Mouse (Mus musculus): ENCODE results near the gene Kcnh4. TPM values are rescaled to one million over a fixed set of nuclear protein-coding genes. Genes with fewer than 3 reads are reported as not detected.

The Kcnh4 gene
- polyA plus RNA-seq, 1 experiment from 2014 or later = not detected

- H3K9me3 ChIP-seq = no peaks in the 10 kb centered on the region
- no peak overlapping the region for H3K27ac ChIP-seq (replicated peaks)
- 0 out of 2 replicates have a peak, but pooled peaks cover 8% of the 10 kb centered on the region for H3K27me3 ChIP-seq (replicated peaks)
- no peak overlapping the region for H3K4me3 ChIP-seq
- WGBS = 88% methylated on average over 23 of the region's 23 CpGs
- H3K9ac ChIP-seq = no peak overlapping the region
- peaks cover 17% of the 10 kb centered on the region for H3K4me1 ChIP-seq
- H3K4me2 ChIP-seq = no peak overlapping the region
- peaks cover 61% of the 10 kb centered on the region for H3K36me3 ChIP-seq
- ATAC-seq (ENCODE audit: extremely low read depth, insufficient number of reproducible peaks, low FRiP score, low TSS enrichment) = no peak
Observed at GRCm38 (mm10) chr11:100705095-100705747, 54.5 kb downstream of the Kcnh4 start.

DNA sequence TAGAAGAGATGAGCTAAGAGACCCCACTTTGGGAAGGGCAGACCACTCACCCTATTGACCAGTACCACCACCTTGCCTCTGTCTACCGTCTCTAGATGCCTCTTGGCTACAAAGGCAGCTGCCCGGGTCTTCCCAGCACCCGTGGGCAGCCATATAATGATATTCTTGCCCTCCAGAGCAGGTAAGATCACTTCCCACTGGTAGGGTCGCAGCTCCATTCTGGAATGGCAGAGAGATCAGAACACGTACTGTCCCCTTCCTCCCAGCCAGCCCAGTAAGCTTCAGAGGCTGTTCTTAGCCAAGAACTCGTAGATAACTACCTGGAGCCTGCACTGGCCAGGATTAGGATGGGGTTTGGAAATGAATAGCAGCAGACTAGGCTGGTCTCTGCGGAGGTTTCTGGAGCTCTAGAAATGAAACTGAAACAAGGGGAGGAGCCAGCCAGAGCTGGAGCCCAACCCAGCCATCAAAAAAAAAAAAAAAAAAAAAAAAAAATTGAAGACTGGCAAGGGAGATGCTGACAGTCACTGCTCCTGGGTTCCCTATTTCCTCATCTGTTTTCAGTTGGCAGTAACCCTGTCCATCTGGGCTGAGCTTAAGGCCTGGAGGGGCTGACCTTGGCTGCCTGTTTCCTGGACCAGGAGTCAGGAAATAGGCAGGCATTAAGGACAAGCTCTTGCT, 55.8 kb downstream of the Kcnh4 start, which contains the start of gene Dhx58:
TSS of gene Dhx58 (minus strand) at position 421 of the 681 bp plus-strand sequence.
- Histone ChIP-seq H3K9ac (peak within 1 kb of the TSS; percentile 72; the same call in 1 of the 2 replicates), H3K36me3 (peaks cover 49% of the 10 kb centered on the region), H3K4me1 (peaks cover 17% of the 10 kb centered on the region), H3K9me3 (no peaks in the 10 kb centered on the region), H3K27ac (replicated peaks) (no peak within 1 kb of the TSS), H3K27me3 (replicated peaks) (0 out of 2 replicates have a peak, but pooled peaks cover 8% of the 10 kb centered on the region), H3K4me3 (no peak within 1 kb of the TSS; the same call in 1 of the 2 replicates), H3K4me2 (peak within 1 kb of the TSS; percentile 64; the same call in 1 of the 2 replicates)
- WGBS = 58% methylated on average over 7 of the region's 7 CpGs
- ATAC-seq (ENCODE audit: extremely low read depth, insufficient number of reproducible peaks, low FRiP score, low TSS enrichment) = no peak

- Histone ChIP-seq H3K36me3 (peaks cover 42% of the 10 kb centered on the region), H3K4me3 (no peak overlapping the region), H3K27me3 (replicated peaks) (0 out of 2 replicates have a peak, but pooled peaks cover 8% of the 10 kb centered on the region), H3K4me1 (peaks cover 17% of the 10 kb centered on the region), H3K27ac (replicated peaks) (no peak overlapping the region), H3K4me2 (peak overlapping the region; percentile 64; the same call in 1 of the 2 replicates), H3K9me3 (no peaks in the 10 kb centered on the region), H3K9ac (no peak overlapping the region)
- ATAC-seq (ENCODE audit: extremely low read depth, insufficient number of reproducible peaks, low FRiP score, low TSS enrichment) = no peak
- WGBS = 55% methylated on average over 11 of the region's 11 CpGs
Observed at GRCm38 (mm10) chr11:100703366-100703765, 56.4 kb downstream of the Kcnh4 start.

GRCm38 (mm10) chr11:100702906-100703305, 56.8 kb downstream of the Kcnh4 start:
- Histone ChIP-seq H3K4me2 (peak overlapping the region; percentile 64), H3K4me3 (peak overlapping the region; percentile 32), H3K4me1 (peaks cover 17% of the 10 kb centered on the region), H3K9ac (peak overlapping the region; percentile 72), H3K27ac (replicated peaks) (no peak overlapping the region), H3K9me3 (no peaks in the 10 kb centered on the region), H3K27me3 (replicated peaks) (0 out of 2 replicates have a peak, but pooled peaks cover 8% of the 10 kb centered on the region), H3K36me3 (peaks cover 38% of the 10 kb centered on the region)
- ATAC-seq (ENCODE audit: extremely low read depth, insufficient number of reproducible peaks, low FRiP score, low TSS enrichment) = no peak
- 33% methylated on average over 7 of the region's 7 CpGs for WGBS

GRCm38 (mm10) chr11:100702081-100702851, 57.5 kb downstream of the Kcnh4 start:
- 35% methylated on average over 19 of the region's 19 CpGs for WGBS
- H3K4me3 ChIP-seq = peak overlapping the region; percentile 32
- H3K9me3 ChIP-seq = no peaks in the 10 kb centered on the region
- H3K27me3 ChIP-seq (replicated peaks) = 0 out of 2 replicates have a peak, but pooled peaks cover 8% of the 10 kb centered on the region
- H3K4me2 ChIP-seq = peak overlapping the region; percentile 64
- peaks cover 31% of the 10 kb centered on the region for H3K36me3 ChIP-seq
- peaks cover 17% of the 10 kb centered on the region for H3K4me1 ChIP-seq
- H3K27ac ChIP-seq (replicated peaks) = no peak overlapping the region
- peak overlapping the region; percentile 72 for H3K9ac ChIP-seq
- ATAC-seq (ENCODE audit: extremely low read depth, insufficient number of reproducible peaks, low FRiP score, low TSS enrichment) = no peak

- H3K4me1 ChIP-seq = peaks cover 17% of the 10 kb centered on the region
- no peak for ATAC-seq (ENCODE audit: extremely low read depth, insufficient number of reproducible peaks, low FRiP score, low TSS enrichment)
- H3K4me3 ChIP-seq = peak overlapping the region; percentile 36
- 0 out of 2 replicates have a peak, but pooled peaks cover 8% of the 10 kb centered on the region for H3K27me3 ChIP-seq (replicated peaks)
- peak overlapping the region; percentile 58 for H3K4me2 ChIP-seq
- H3K9me3 ChIP-seq = no peaks in the 10 kb centered on the region
- H3K9ac ChIP-seq = 0 out of 2 replicates have a peak overlapping the region, but pooled peaks have one; percentile 21
- H3K27ac ChIP-seq (replicated peaks) = no peak overlapping the region
- H3K36me3 ChIP-seq = peaks cover 22% of the 10 kb centered on the region
- 6% methylated on average over 14 of the region's 14 CpGs for WGBS
Observed at GRCm38 (mm10) chr11:100701301-100701700, 58.4 kb downstream of the Kcnh4 start.

DNA sequence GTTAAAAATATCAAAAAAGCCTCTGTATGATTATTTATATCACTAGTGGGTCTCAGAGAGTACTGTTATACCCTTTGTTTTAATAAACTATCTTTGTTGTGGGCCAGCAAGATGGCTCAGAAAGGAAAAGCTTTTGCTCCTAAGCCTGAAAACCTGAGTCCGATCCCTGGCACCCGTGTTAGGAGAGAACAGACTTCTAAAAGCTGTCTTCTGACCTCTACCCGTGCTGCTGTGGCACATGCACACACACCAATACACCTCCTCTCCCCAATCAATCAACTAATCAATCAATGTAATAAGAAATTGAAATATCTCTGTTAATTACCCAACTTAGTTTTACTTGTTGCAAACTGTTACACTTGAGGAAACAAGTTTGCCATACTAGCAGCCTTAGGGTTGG, 59.0 kb downstream of the Kcnh4 start:
- Histone ChIP-seq H3K4me2 (0 out of 2 replicates have a peak overlapping the region, but pooled peaks have one; percentile 58), H3K9me3 (no peaks in the 10 kb centered on the region), H3K27ac (replicated peaks) (no peak overlapping the region), H3K4me3 (no peak overlapping the region), H3K27me3 (replicated peaks) (0 out of 2 replicates have a peak, but pooled peaks cover 8% of the 10 kb centered on the region), H3K36me3 (peaks cover 16% of the 10 kb centered on the region), H3K9ac (no peak overlapping the region), H3K4me1 (peaks cover 17% of the 10 kb centered on the region)
- 70% methylated on average over 3 of the region's 3 CpGs for WGBS
- no peak for ATAC-seq (ENCODE audit: extremely low read depth, insufficient number of reproducible peaks, low FRiP score, low TSS enrichment)

DNA sequence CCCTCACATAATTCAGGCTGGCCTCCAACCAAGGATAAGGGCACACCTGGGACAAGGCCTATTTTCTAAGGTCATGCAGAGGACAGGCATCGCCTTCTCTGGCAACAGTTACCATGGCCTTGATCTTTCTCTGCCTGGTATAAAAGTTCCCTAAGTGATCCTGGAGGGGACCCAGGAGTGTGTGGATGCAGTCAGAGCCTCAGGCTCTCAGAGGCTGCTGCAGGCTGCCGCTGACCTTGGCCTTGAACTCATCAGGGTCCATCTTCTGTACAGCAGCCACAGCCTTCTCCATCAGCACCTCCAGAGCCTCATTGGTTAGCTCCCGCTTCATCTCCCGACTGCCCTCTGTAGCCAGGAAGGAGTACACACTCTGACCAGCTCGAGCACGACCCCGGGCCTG, 61.8 kb downstream of the Kcnh4 start:
- H3K36me3 ChIP-seq = no peaks in the 10 kb centered on the region
- no peak overlapping the region for H3K27ac ChIP-seq (replicated peaks)
- H3K27me3 ChIP-seq (replicated peaks) = peaks cover 21% of the 10 kb centered on the region
- ATAC-seq (ENCODE audit: extremely low read depth, insufficient number of reproducible peaks, low FRiP score, low TSS enrichment) = no peak
- no peak overlapping the region for H3K4me3 ChIP-seq
- WGBS = 50% methylated on average over 7 of the region's 7 CpGs
- no peak overlapping the region for H3K4me2 ChIP-seq
- H3K9me3 ChIP-seq = no peaks in the 10 kb centered on the region
- peaks cover 11% of the 10 kb centered on the region for H3K4me1 ChIP-seq
- H3K9ac ChIP-seq = no peak overlapping the region

GRCm38 (mm10) chr11:100694926-100695325, 64.8 kb downstream of the Kcnh4 start:
- Histone ChIP-seq H3K9me3 (no peaks in the 10 kb centered on the region), H3K4me2 (no peak overlapping the region), H3K36me3 (no peaks in the 10 kb centered on the region), H3K4me1 (peaks cover 14% of the 10 kb centered on the region), H3K4me3 (no peak overlapping the region), H3K27ac (replicated peaks) (no peak overlapping the region), H3K9ac (no peak overlapping the region), H3K27me3 (replicated peaks) (peaks cover 43% of the 10 kb centered on the region)
- WGBS = 32% methylated on average over 5 of the region's 5 CpGs
- no peak for ATAC-seq (ENCODE audit: extremely low read depth, insufficient number of reproducible peaks, low FRiP score, low TSS enrichment)

- no peak for ATAC-seq (ENCODE audit: extremely low read depth, insufficient number of reproducible peaks, low FRiP score, low TSS enrichment)
- no peak overlapping the region for H3K9ac ChIP-seq
- H3K36me3 ChIP-seq = no peaks in the 10 kb centered on the region
- 26% methylated on average over 5 of the region's 5 CpGs for WGBS
- H3K27me3 ChIP-seq (replicated peaks) = peaks cover 46% of the 10 kb centered on the region
- no peaks in the 10 kb centered on the region for H3K9me3 ChIP-seq
- H3K4me3 ChIP-seq = no peak overlapping the region
- H3K27ac ChIP-seq (replicated peaks) = no peak overlapping the region
- H3K4me1 ChIP-seq = peaks cover 14% of the 10 kb centered on the region
- H3K4me2 ChIP-seq = no peak overlapping the region
Observed at GRCm38 (mm10) chr11:100693154-100693553, 66.6 kb downstream of the Kcnh4 start.

DNA sequence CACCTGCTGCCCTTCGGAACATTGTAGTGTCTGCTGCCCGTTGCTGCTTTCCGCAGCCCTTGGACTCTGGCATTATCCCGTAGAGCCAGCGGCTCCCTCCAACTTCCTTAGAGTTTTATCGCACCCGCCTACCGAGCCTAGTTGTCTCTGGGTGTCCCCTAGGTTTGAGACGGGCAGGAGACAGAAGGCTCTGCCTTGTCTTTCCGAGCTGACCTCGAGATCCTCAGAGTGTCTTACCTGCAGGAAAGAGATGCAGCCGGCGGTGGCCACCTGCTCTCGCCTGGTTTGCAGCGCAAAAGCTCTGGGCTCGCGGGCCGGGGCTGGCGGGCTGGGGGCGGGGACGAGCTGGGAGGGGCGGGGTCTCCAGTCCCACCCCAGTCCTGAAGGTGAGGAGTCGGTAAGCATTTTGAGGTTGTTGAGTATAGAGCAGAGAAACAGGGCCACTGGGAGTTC, 67.6 kb downstream of the Kcnh4 start, which contains the start of gene Zfp385c:
TSS of gene Zfp385c (minus strand) at position 292 of the 453 bp plus-strand sequence.
- Histone ChIP-seq H3K27ac (replicated peaks) (no peak within 1 kb of the TSS), H3K4me2 (peak within 1 kb of the TSS; percentile 74), H3K4me1 (peaks cover 14% of the 10 kb centered on the region), H3K27me3 (replicated peaks) (peaks cover 46% of the 10 kb centered on the region), H3K4me3 (peak within 1 kb of the TSS; percentile 44), H3K9me3 (no peaks in the 10 kb centered on the region), H3K36me3 (no peaks in the 10 kb centered on the region), H3K9ac (peak within 1 kb of the TSS; percentile 77)
- 3% methylated on average over 22 of the region's 23 CpGs for WGBS
- ATAC-seq (ENCODE audit: extremely low read depth, insufficient number of reproducible peaks, low FRiP score, low TSS enrichment) = no peak

All from heart, embryonic 13.5 days (tissue).